Mouse (Mus musculus): Measurements from ENCODE around the gene Prss29. TPM values are rescaled to one million over a fixed set of nuclear protein-coding genes. Genes with fewer than 3 reads are reported as not detected.

The Prss29 gene
- total RNA-seq, 4 experiments from 2014 or later = not detected

- no peak for DNase-seq (ENCODE audit: low spot score in 2 of 2)
Observed at GRCm38 (mm10) chr17:25345462-25345861, 27.0 kb downstream of the Prss29 start, which contains the start of gene Tpsab1. Gene Tpsab1 (minus strand): TSS chr17:25345562.

GRCm38 (mm10) chr17:25361291-25361690, 42.8 kb downstream of the Prss29 start:
- DNase-seq (ENCODE audit: low spot score in 2 of 2) = no peak

GRCm38 (mm10) chr17:25363726-25364125, 45.3 kb downstream of the Prss29 start:
- peak in 1 of 2 experiments; percentile 35 for DNase-seq (ENCODE audit: low spot score in 2 of 2)

- no peak for DNase-seq (ENCODE audit: low spot score in 2 of 2)
Observed at GRCm38 (mm10) chr17:25366005-25366404, 47.6 kb downstream of the Prss29 start, which contains the start of gene Tpsb2. Gene Tpsb2 (plus strand): TSS chr17:25366305.

- DNase-seq (ENCODE audit: low spot score in 2 of 2) = no peak
Observed at GRCm38 (mm10) chr17:25368973-25369372, 50.5 kb downstream of the Prss29 start, which contains the start of gene Tpsg1. Gene Tpsg1 (plus strand): TSS chr17:25369273.

Other genes with a start within 250 kb of the Prss29 start
- gene Tmem204, start 235.1 kb upstream of the Prss29 start, total RNA-seq (2022) = 1 to 10 TPM; 7.4 to 9.3 (median 8.1) TPM
- gene Telo2, start 202.7 kb upstream of the Prss29 start, total RNA-seq (2022) = 10 to 100 TPM; 32.8 to 38.7 (median 36.8) TPM
- 1 to 10 TPM in 3 of 4 experiments, under 1 TPM in 1; 0.89 to 3.9 (median 1.8) TPM for gene Ptx4, start 197.9 kb upstream of the Prss29 start, total RNA-seq (2022)
- 10 to 100 TPM; 54.7 to 61.5 (median 58.9) TPM for gene Clcn7, start 185.3 kb upstream of the Prss29 start, total RNA-seq (2022)
- gene Ccdc154, start 156.2 kb upstream of the Prss29 start, total RNA-seq (2022) = under 1 TPM in 1 of 4 experiments, not detected in 3; 0.18 TPM
- gene Gm38655, start 143.2 kb upstream of the Prss29 start, total RNA-seq (2022) = not detected
- 10 to 100 TPM; 19.7 to 21.1 (median 20.8) TPM for gene BC003965, start 134.1 kb upstream of the Prss29 start, total RNA-seq (2022)
- 10 to 100 TPM; 36.0 to 42.6 (median 39.6) TPM for gene Unkl, start 130.3 kb upstream of the Prss29 start, total RNA-seq (2022)
- gene Gnptg, start 78.5 kb upstream of the Prss29 start, total RNA-seq (2022) = 10 to 100 TPM; 70.8 to 79.1 (median 76.3) TPM
- gene Tsr3, start 78.5 kb upstream of the Prss29 start, total RNA-seq (2022) = 10 to 100 TPM; 22.9 to 28.4 (median 24.9) TPM
- gene Baiap3, start 62.3 kb upstream of the Prss29 start, total RNA-seq (2022) = 10 to 100 TPM in 3 of 4 experiments, 1 to 10 TPM in 1; 9.6 to 16.7 (median 11.0) TPM
- gene Ube2i, start 44.0 kb upstream of the Prss29 start, total RNA-seq (2022) = 100 to 1,000 TPM; 212 to 231 (median 228) TPM
- not detected for gene Prss34, start 20.3 kb upstream of the Prss29 start, total RNA-seq (2022)
- not detected for gene Prss28, start 10.0 kb upstream of the Prss29 start, total RNA-seq (2022)
- not detected for gene Tpsab1, start 26.9 kb downstream of the Prss29 start, total RNA-seq (2022)
- gene Tpsb2, start 47.7 kb downstream of the Prss29 start, total RNA-seq (2022) = 1 to 10 TPM in 1 of 4 experiments, under 1 TPM in 3; 0.31 to 1.0 (median 0.59) TPM
- under 1 TPM in 1 of 4 experiments, not detected in 3; 0.47 TPM for gene Tpsg1, start 50.6 kb downstream of the Prss29 start, total RNA-seq (2022)
- 100 to 1,000 TPM in 2 of 4 experiments, 10 to 100 TPM in 2; 92.8 to 120 (median 105) TPM for gene Cacna1h, start 115.1 kb downstream of the Prss29 start, total RNA-seq (2022)
- gene Tekt4, start 136.0 kb downstream of the Prss29 start, total RNA-seq (2022) = 1 to 10 TPM in 3 of 4 experiments, under 1 TPM in 1; 0.96 to 1.8 (median 1.2) TPM
- under 1 TPM in 3 of 4 experiments, not detected in 1; 0.10 to 0.20 (median 0.18) TPM for gene Sstr5, start 178.6 kb downstream of the Prss29 start, total RNA-seq (2022)